Comparison of ENCODE assay signal across 29 mouse cellular contexts in genomic region chr6:101422084-101422954, GRCm38 (mm10). TPM values are rescaled to one million over a fixed set of nuclear protein-coding genes. Genes with fewer than 3 reads are reported as not detected.
A peak's percentile ranks its signal among the peaks of the same experiment; 100 is the strongest.
DNase-seq lines count a peak whose midpoint lies in the region; ATAC-seq lines count a peak whose summit lies in the region.
"Had no signal": no experiment of that assay in that cellular context is flagged by ENCODE, and none has a peak within 500 bp of the region (broad histone marks: within the 10 kb centered on the region; RNA-seq: fewer than 3 reads in every experiment).

No protein-coding gene starts in this region.

- H3K9ac ChIP-seq in forebrain, embryonic 11.5 days (ENCODE audit: low read length): no peak overlapping the region
- H3K9ac ChIP-seq in neural tube, embryonic 12.5 days: no peak overlapping the region
- H3K9ac ChIP-seq in forebrain, embryonic 16.5 days (replicated peaks; ENCODE audit: low read depth, low read length): no peak overlapping the region
- H3K9ac ChIP-seq: embryonic facial prominence, embryonic 12.5 days; limb, embryonic 12.5 days; liver, embryonic 15.5 days; lung, embryonic 14.5 days had no signal

- no peaks in the 10 kb centered on the region for H3K36me3 ChIP-seq in forebrain, embryonic 11.5 days (ENCODE audit: control insufficient read depth, insufficient read depth, low read length)
- H3K36me3 ChIP-seq in forebrain, embryonic 10.5 days (replicated peaks): no peaks in the 10 kb centered on the region
- H3K36me3 ChIP-seq in neural tube, embryonic 12.5 days: no peaks in the 10 kb centered on the region
- H3K36me3 ChIP-seq in forebrain, embryonic 16.5 days (ENCODE audit: control insufficient read depth, insufficient read depth): no peaks in the 10 kb centered on the region
- H3K36me3 ChIP-seq: embryonic facial prominence, embryonic 12.5 days; hindbrain, embryonic 10.5 days; limb, embryonic 12.5 days; liver, embryonic 15.5 days had no signal

- H3K4me2 ChIP-seq in forebrain, embryonic 11.5 days (ENCODE audit: low read depth, low read length, severe bottlenecking): no peak overlapping the region
- no peak overlapping the region for H3K4me2 ChIP-seq in neural tube, embryonic 12.5 days (replicated peaks)
- H3K4me2 ChIP-seq in forebrain, embryonic 16.5 days (ENCODE audit: low read length): no peak overlapping the region
- H3K4me2 ChIP-seq: embryonic facial prominence, embryonic 12.5 days; limb, embryonic 12.5 days; liver, embryonic 15.5 days; lung, embryonic 14.5 days had no signal

- H3K4me3 ChIP-seq in forebrain, embryonic 11.5 days (ENCODE audit: low read depth, low read length): no peak overlapping the region
- H3K4me3 ChIP-seq in forebrain, embryonic 10.5 days: no peak overlapping the region
- no peak overlapping the region for H3K4me3 ChIP-seq in neural tube, embryonic 12.5 days
- no peak overlapping the region for H3K4me3 ChIP-seq in forebrain, embryonic 16.5 days (replicated peaks; ENCODE audit: low read length)
- H3K4me3 ChIP-seq: embryonic facial prominence, embryonic 12.5 days; hindbrain, embryonic 10.5 days; limb, embryonic 12.5 days; liver, embryonic 15.5 days had no signal

- intact Hi-C loops in left cerebral cortex, postnatal 36 days (cut with DNase I): no loop called here

- H3K4me1 ChIP-seq in forebrain, embryonic 11.5 days (replicated peaks; ENCODE audit: control insufficient read depth, insufficient read depth, low read length): no peaks in the 10 kb centered on the region
- H3K4me1 ChIP-seq in forebrain, embryonic 10.5 days: peaks cover 8% of the 10 kb centered on the region; the same call in 1 of the 2 replicates
- no peaks in the 10 kb centered on the region for H3K4me1 ChIP-seq in neural tube, embryonic 12.5 days
- H3K4me1 ChIP-seq in forebrain, embryonic 16.5 days (replicated peaks; ENCODE audit: control insufficient read depth, insufficient read depth, low read length): peaks cover 18% of the 10 kb centered on the region
- H3K4me1 ChIP-seq: embryonic facial prominence, embryonic 12.5 days; limb, embryonic 12.5 days; liver, embryonic 15.5 days had no signal

- no peak overlapping the region for H3K27ac ChIP-seq in forebrain, embryonic 11.5 days (ENCODE audit: low read depth, low read length)
- H3K27ac ChIP-seq in forebrain, embryonic 10.5 days: no peak overlapping the region
- no peak overlapping the region for H3K27ac ChIP-seq in neural tube, embryonic 12.5 days
- 0 out of 2 replicates have a peak overlapping the region, but pooled peaks have one; percentile 20 for H3K27ac ChIP-seq in forebrain, embryonic 16.5 days (ENCODE audit: low read length)
- H3K27ac ChIP-seq: embryonic facial prominence, embryonic 12.5 days; hindbrain, embryonic 10.5 days; hindbrain, postnatal 0 days; kidney, postnatal 0 days; limb, embryonic 12.5 days; liver, embryonic 15.5 days had no signal

- WGBS in forebrain, embryonic 11.5 days: 56% methylated on average over 10 of the region's 10 CpGs
- WGBS in forebrain, embryonic 10.5 days: 68% methylated on average over 10 of the region's 10 CpGs
- 42% methylated on average over 10 of the region's 10 CpGs for WGBS in neural tube, embryonic 12.5 days
- WGBS in forebrain, embryonic 16.5 days: 18% methylated on average over 10 of the region's 10 CpGs

- no peak for DNase-seq in forebrain, embryonic 11.5 days (ENCODE audit: low spot score)
- no peak for DNase-seq in forebrain, embryonic 10.5 days (ENCODE audit: extremely low spot score, low spot score)
- no peak for DNase-seq in neural tube, embryonic 10.5 days (ENCODE audit: extremely low spot score, low spot score)
- no peak for DNase-seq in left cerebral cortex, postnatal 36 days (ENCODE audit: low spot score in 2 of 2)
- DNase-seq in frontal cortex, adult 2 months (ENCODE audit: extremely low spot score in 1 of 2, low spot score in 1 of 2): no peak
- DNase-seq: adrenal gland, adult 2 months; cerebellum, adult 11 months; cerebellum, adult 9-10 months; embryo, embryonic 11 days; gastrocnemius, postnatal 10 days; heart, postnatal 14 days; kidney, adult 8-10 months; kidney, postnatal 4 days; lung, embryonic 14.5 days; lung, postnatal 14 days; right cerebral cortex, adult 18-20 months; spleen, adult 18-20 months; thymus, postnatal 14 days had no signal

- no peaks in the 10 kb centered on the region for H3K9me3 ChIP-seq in forebrain, embryonic 11.5 days (ENCODE audit: control insufficient read depth, low read length)
- no peaks in the 10 kb centered on the region for H3K9me3 ChIP-seq in forebrain, embryonic 10.5 days
- H3K9me3 ChIP-seq in neural tube, embryonic 12.5 days: no peaks in the 10 kb centered on the region
- H3K9me3 ChIP-seq in forebrain, embryonic 16.5 days (ENCODE audit: control insufficient read depth, low read length): no peaks in the 10 kb centered on the region
- H3K9me3 ChIP-seq: embryonic facial prominence, embryonic 12.5 days; hindbrain, embryonic 10.5 days; limb, embryonic 12.5 days; liver, embryonic 15.5 days had no signal

- peak; percentile 56; the same call in 1 of the 2 replicates for ATAC-seq in forebrain, embryonic 11.5 days (replicated peaks; ENCODE audit: low FRiP score)
- ATAC-seq in neural tube, embryonic 12.5 days (ENCODE audit: low FRiP score, low read depth): 0 out of 2 replicates have a peak, but pooled peaks have one; percentile 21
- peak; percentile 75 for ATAC-seq in forebrain, embryonic 16.5 days
- ATAC-seq: activated CD4-positive, CD25-positive, alpha-beta regulatory T cell, adult 4 months; hindbrain, postnatal 0 days; intestine, embryonic 16.5 days had no signal

- no peaks in the 10 kb centered on the region for H3K27me3 ChIP-seq in forebrain, embryonic 11.5 days (ENCODE audit: control insufficient read depth, insufficient read depth, low read length)
- H3K27me3 ChIP-seq in forebrain, embryonic 10.5 days (ENCODE audit: poor library complexity, severe bottlenecking): no peaks in the 10 kb centered on the region
- no peaks in the 10 kb centered on the region for H3K27me3 ChIP-seq in neural tube, embryonic 12.5 days (replicated peaks)
- H3K27me3 ChIP-seq in forebrain, embryonic 16.5 days (replicated peaks; ENCODE audit: control insufficient read depth, insufficient read depth, low read length): no peaks in the 10 kb centered on the region
- H3K27me3 ChIP-seq: CH12.LX; embryonic facial prominence, embryonic 12.5 days; liver, embryonic 15.5 days had no signal

RNA-seq across cellular contexts. Expression of gene Pdzrn3, which starts 44.6 kb away (rescaled TPM):
- polyA plus RNA-seq in forebrain, embryonic 11.5 days (2014; fragmentation: Nextera tagmentation; extraction: Ambion mirVana): 6.0 and 6.4 TPM in 2 replicates
- polyA plus RNA-seq in forebrain, embryonic 10.5 days (2016; fragmentation: Nextera tagmentation; extraction: Ambion mirVana): 3.7 and 4.6 TPM in 2 replicates
- 25.4 and 26.5 TPM in 2 replicates for polyA plus RNA-seq in neural tube, embryonic 12.5 days (2016; fragmentation: Nextera tagmentation; extraction: Ambion mirVana)
- 24.0 and 28.7 TPM in 2 replicates for polyA plus RNA-seq in forebrain, embryonic 16.5 days (2015; fragmentation: Nextera tagmentation; extraction: Ambion mirVana)
- 10 to 100 TPM; 45.1 to 50.9 TPM for total RNA-seq in left cerebral cortex, postnatal 36 days (2021)
- 18.4 and 18.5 TPM in 2 replicates for polyA plus RNA-seq in frontal cortex, adult 2 months (2012; rRNA removed)
- total RNA-seq: CH12.LX had no signal
- polyA plus RNA-seq: activated CD4-positive, CD25-positive, alpha-beta regulatory T cell, adult 4 months had no signal

Comparison
In these comparisons a context has a peak if more than half of its experiments do, and no peak if none do; other contexts are left out.
1. ATAC-seq: peak in every context shown above with its lines; median percentile 75 in forebrain, embryonic 16.5 days; 56 in forebrain, embryonic 11.5 days; 21 in neural tube, embryonic 12.5 days.